In the genomic region with DNA sequence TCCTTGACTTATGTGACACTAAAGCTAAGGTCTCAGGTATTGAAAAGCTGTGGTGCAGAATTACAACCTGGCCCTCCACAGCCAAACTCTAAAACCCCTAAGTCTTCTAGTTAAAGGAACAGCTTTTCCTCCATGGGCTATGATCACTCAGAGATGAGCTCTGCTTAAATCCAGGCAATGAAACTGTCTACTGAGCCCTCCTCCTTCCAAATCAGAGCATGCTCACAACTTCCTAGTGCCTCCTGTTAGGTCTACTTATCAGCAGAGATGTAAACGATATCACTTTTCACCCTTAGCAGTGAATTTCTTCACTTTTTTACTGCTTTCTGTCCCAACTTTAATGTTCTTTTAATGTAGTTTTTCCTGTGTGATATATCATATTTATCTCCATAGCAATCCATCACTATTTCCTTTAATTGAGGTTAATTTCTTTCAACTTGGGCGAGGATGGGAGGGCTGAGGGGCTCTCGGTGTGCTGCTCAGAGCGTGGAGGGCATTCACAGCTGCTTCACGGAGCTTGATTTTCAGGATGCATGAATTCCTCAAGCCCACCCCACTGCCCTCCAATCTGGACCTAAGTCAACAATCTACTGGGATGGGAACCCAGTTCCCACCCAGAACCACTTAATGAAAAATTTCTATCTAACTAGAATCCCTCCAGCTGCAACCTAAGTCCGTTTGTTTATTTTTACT, we compare ENCODE assay signal across 12 mouse cellular contexts.
"Had no signal": no experiment of that assay in that cellular context is flagged by ENCODE, and none has a peak within 500 bp of the region (broad histone marks: within the 10 kb centered on the region; RNA-seq: fewer than 3 reads in every experiment).

No protein-coding gene starts in this region.

- H3K27ac ChIP-seq: left cerebral cortex, adult 2 months; liver, embryonic 13.5 days had no signal

- H3K4me2 ChIP-seq: liver, embryonic 13.5 days; midbrain, embryonic 11.5 days had no signal

- H3K4me3 ChIP-seq: left cerebral cortex, adult 2 months; liver, embryonic 13.5 days had no signal

- H3K36me3 ChIP-seq: liver, embryonic 13.5 days had no signal

- H3K27me3 ChIP-seq: liver, embryonic 13.5 days had no signal

- DNase-seq: kidney, adult 2 months; kidney, postnatal 36 days; layer of hippocampus, postnatal 36 days; liver, embryonic 13.5 days; lung, adult 2 months; lung, postnatal 14 days; lung, postnatal 4 days; midbrain, embryonic 14.5 days; thymus, adult 18-20 months; thymus, postnatal 4 days had no signal

- H3K9ac ChIP-seq: liver, embryonic 13.5 days had no signal

- H3K4me1 ChIP-seq: liver, embryonic 13.5 days had no signal

- H3K9me3 ChIP-seq: liver, embryonic 13.5 days had no signal
